Mouse (Mus musculus) G1E (cell line): ENCODE measurements at regions not wholly inside any gene's neighbourhood (a gene's known extent, or its start where the extent isn't known, plus 50 kb on each side); places are given as distances from the start of the nearest gene placed in this dataset.

ENCODE experiments used
- CTCF ChIP-seq: IDR thresholded peaks from 2 replicates; pipeline ENCODE4 v1.5.1; 2012; ENCODE audit warnings: low read depth, low read length, inconsistent platforms, mixed read lengths
- GATA1 ChIP-seq: IDR thresholded peaks from 2 replicates; pipeline ENCODE4 v1.6.1; 2012; ENCODE audit warnings: borderline replicate concordance, low read length, inconsistent platforms, mixed read lengths
- GATA2 ChIP-seq: IDR thresholded peaks from 2 replicates; pipeline ENCODE4 v1.6.1; 2012; ENCODE audit warnings: low read depth, low read length, inconsistent platforms, borderline replicate concordance
- POLR2AphosphoS5 ChIP-seq: IDR thresholded peaks from 2 replicates; pipeline ENCODE4 v1.6.1; 2012; ENCODE audit warnings: low read depth, low read length, inconsistent platforms; ENCODE audit not compliant: insufficient replicate concordance
- TAL1 ChIP-seq: conservative IDR thresholded peaks from 2 replicates; pipeline ENCODE4 v1.6.1; 2012; ENCODE audit warnings: low read depth, low read length, inconsistent platforms, mixed read lengths

DNA sequence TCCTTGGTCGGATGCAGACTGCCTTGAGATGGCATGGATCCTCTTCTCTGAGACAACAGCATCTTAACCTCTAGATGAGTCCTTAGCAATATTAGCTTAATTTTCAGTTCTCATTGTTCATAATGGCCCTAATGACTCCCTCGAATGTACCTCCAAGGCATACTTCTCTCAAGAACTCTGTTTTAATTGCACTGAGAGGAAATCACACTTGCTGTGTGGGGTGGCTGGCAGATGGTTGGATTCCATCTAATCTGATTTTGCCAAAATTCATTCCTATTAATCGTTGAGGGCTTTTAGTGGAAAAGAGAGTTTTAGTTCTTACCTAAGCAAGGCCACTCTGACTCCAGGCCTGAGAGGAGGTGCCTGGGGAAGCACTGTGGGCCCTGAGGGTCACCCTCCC lies 158.3 kb upstream of the Spdye4c start:
- no peak for TF ChIP-seq GATA2
- no peak for TF ChIP-seq CTCF
- no peak for TF ChIP-seq GATA1
- TF ChIP-seq TAL1 = no peak
- no peak for TF ChIP-seq POLR2AphosphoS5
